Mouse (Mus musculus) hindbrain, embryonic 11.5 days (tissue): ENCODE data around the gene Pcna. TPM values are rescaled to one million over a fixed set of nuclear protein-coding genes. Genes with fewer than 3 reads are reported as not detected.
A peak's percentile ranks its signal among the peaks of the same experiment; 100 is the strongest.

Experiments
- ATAC-seq: fragments of 200-750 bp; cut with Nextera tagmentation; 2 replicates; pipeline ENCODE4 v1.8.0; 2017; ENCODE audit warnings: mild to moderate bottlenecking, moderate TSS enrichment, moderate library complexity; ENCODE audit not compliant: low FRiP score
- DNase-seq: peaks from one replicate; pipeline ENCODE4 v3.0.0-alpha.2; 2015; ENCODE audit warnings: low spot score
- H3K27ac ChIP-seq: fragments of 300-500 bp; sonication (generic); 2 replicates; pipeline ENCODE4 v1.5.1; 2014; ENCODE audit warnings: mild to moderate bottlenecking, low read depth, low read length
- H3K27me3 ChIP-seq: fragments of 300-500 bp; sonication (generic); 2 replicates; pipeline ENCODE4 v1.6.1; 2014; ENCODE audit warnings: mild to moderate bottlenecking, low read length, moderate library complexity, mixed read lengths; ENCODE audit not compliant: control insufficient read depth, insufficient read depth
- H3K36me3 ChIP-seq: fragments of 300-500 bp; sonication (generic); 2 replicates; pipeline ENCODE4 v1.6.1; 2014; ENCODE audit warnings: mild to moderate bottlenecking, low read length, moderate library complexity, mixed read lengths; ENCODE audit not compliant: control insufficient read depth, insufficient read depth
- H3K4me1 ChIP-seq: fragments of 300-500 bp; sonication (generic); replicated peaks from 2 replicates; pipeline ENCODE4 v1.6.1; 2014; ENCODE audit warnings: low read length, mixed read lengths; ENCODE audit not compliant: control insufficient read depth, insufficient read depth
- H3K4me2 ChIP-seq: fragments of 300-500 bp; sonication (generic); replicated peaks from 2 replicates; pipeline ENCODE4 v1.6.1; 2014; ENCODE audit warnings: mild to moderate bottlenecking, low read depth, low read length
- H3K4me3 ChIP-seq: fragments of 300-500 bp; sonication (generic); 2 replicates; pipeline ENCODE4 v1.5.1; 2014; ENCODE audit warnings: low read depth, low read length
- H3K9ac ChIP-seq: fragments of 300-500 bp; sonication (generic); 2 replicates; pipeline ENCODE4 v1.6.1; 2014; ENCODE audit warnings: low read depth, low read length
- H3K9me3 ChIP-seq: fragments of 300-500 bp; sonication (generic); 2 replicates; pipeline ENCODE4 v1.6.1; 2016; ENCODE audit warnings: low read length; ENCODE audit not compliant: control insufficient read depth
- WGBS: fragments of 180-500 bp; shearing (Covaris S2); extraction: QIAGEN DNeasy Blood & Tissue Kit; methylation state at CpG from one replicate; pipeline ENCODE4 v1.1.7; 2014; 5-methylcytosine and 5-hydroxymethylcytosine counted together
- polyA plus RNA-seq: library from polyadenylated mRNA; unstranded; fragments of >200 nt; fragmentation: Nextera tagmentation; extraction: Ambion mirVana; gene quantifications from 2 replicates; pipeline ENCODE4 v1.2.1, GENCODE M21; 2014

Pcna gene
- polyA plus RNA-seq, 1 experiment from 2014 or later = 314 TPM

GRCm38 (mm10) chr2:132266086-132266485 is 13.0 kb upstream of the Pcna start:
- Histone ChIP-seq H3K27me3 (no peaks in the 10 kb centered on the region), H3K4me3 (no peak overlapping the region), H3K9me3 (no peaks in the 10 kb centered on the region), H3K36me3 (no peaks in the 10 kb centered on the region), H3K9ac (no peak overlapping the region), H3K27ac (no peak overlapping the region), H3K4me2 (no peak overlapping the region), H3K4me1 (no peaks in the 10 kb centered on the region)
- ATAC-seq (no peak), DNase-seq (no peak)
- 96% methylated on average over 3 of the region's 3 CpGs for WGBS

GRCm38 (mm10) chr2:132265196-132265595 is 12.1 kb upstream of the Pcna start:
- Histone ChIP-seq H3K9me3 (no peaks in the 10 kb centered on the region), H3K9ac (no peak overlapping the region), H3K27ac (no peak overlapping the region), H3K36me3 (no peaks in the 10 kb centered on the region), H3K27me3 (no peaks in the 10 kb centered on the region), H3K4me1 (no peaks in the 10 kb centered on the region), H3K4me2 (no peak overlapping the region), H3K4me3 (no peak overlapping the region)
- WGBS = 91% methylated on average over 9 of the region's 9 CpGs
- DNase-seq = no peak
- ATAC-seq = no peak

GRCm38 (mm10) chr2:132264266-132264710 is 11.2 kb upstream of the Pcna start:
- no peak for ATAC-seq
- Histone ChIP-seq H3K9ac (peak overlapping the region; percentile 91), H3K27ac (no peak overlapping the region), H3K27me3 (no peaks in the 10 kb centered on the region), H3K36me3 (no peaks in the 10 kb centered on the region), H3K9me3 (no peaks in the 10 kb centered on the region), H3K4me1 (no peaks in the 10 kb centered on the region), H3K4me3 (peak overlapping the region; percentile 93), H3K4me2 (peak overlapping the region; percentile 64)
- DNase-seq = no peak
- WGBS = 17% methylated on average over 6 of the region's 6 CpGs

GRCm38 (mm10) chr2:132263421-132264265 is 10.5 kb upstream of the Pcna start:
- Histone ChIP-seq H3K36me3 (no peaks in the 10 kb centered on the region), H3K4me1 (no peaks in the 10 kb centered on the region), H3K9me3 (no peaks in the 10 kb centered on the region), H3K4me3 (peak overlapping the region; percentile 93), H3K4me2 (peak overlapping the region; percentile 64), H3K9ac (peak overlapping the region; percentile 91), H3K27ac (peak overlapping the region; percentile 73), H3K27me3 (no peaks in the 10 kb centered on the region)
- WGBS = under 1% methylated on average over 46 of the region's 47 CpGs
- DNase-seq = peak; percentile 59
- ATAC-seq = peak; percentile 70

- no peaks in the 10 kb centered on the region for H3K36me3 ChIP-seq
- H3K9ac ChIP-seq = peak within 1 kb of the TSS; percentile 91
- H3K27ac ChIP-seq = peak within 1 kb of the TSS; percentile 73
- H3K27me3 ChIP-seq = no peaks in the 10 kb centered on the region
- WGBS = under 1% methylated on average over 38 of the region's 49 CpGs
- H3K4me3 ChIP-seq = peak within 1 kb of the TSS; percentile 93
- H3K4me2 ChIP-seq = peak within 1 kb of the TSS; percentile 64
- no peaks in the 10 kb centered on the region for H3K4me1 ChIP-seq
- DNase-seq (peak; percentile 99), ATAC-seq (peak; percentile 99)
- no peaks in the 10 kb centered on the region for H3K9me3 ChIP-seq
These were observed 9.8 kb upstream of the Pcna start, which contains the start of gene Cds2 for GRCm38 (mm10) chr2:132262879-132263398. Gene Cds2 (plus strand): TSS chr2:132263148.

- Histone ChIP-seq H3K4me2 (no peak overlapping the region), H3K27ac (no peak overlapping the region), H3K36me3 (no peaks in the 10 kb centered on the region), H3K4me1 (no peaks in the 10 kb centered on the region), H3K27me3 (no peaks in the 10 kb centered on the region), H3K4me3 (no peak overlapping the region), H3K9me3 (no peaks in the 10 kb centered on the region), H3K9ac (no peak overlapping the region)
- 73% methylated on average over 6 of the region's 6 CpGs for WGBS
- DNase-seq (no peak), ATAC-seq (peak; percentile 2; the same call in 1 of the 2 replicates)
These were observed 9.1 kb upstream of the Pcna start for GRCm38 (mm10) chr2:132262175-132262574.

- Histone ChIP-seq H3K27ac (no peak overlapping the region), H3K4me2 (no peak overlapping the region), H3K27me3 (no peaks in the 10 kb centered on the region), H3K36me3 (no peaks in the 10 kb centered on the region), H3K9me3 (no peaks in the 10 kb centered on the region), H3K4me3 (no peak overlapping the region), H3K4me1 (no peaks in the 10 kb centered on the region), H3K9ac (no peak overlapping the region)
- WGBS = 92% methylated on average over 3 of the region's 3 CpGs
- DNase-seq = no peak
- no peak for ATAC-seq
These were observed 7.5 kb upstream of the Pcna start for GRCm38 (mm10) chr2:132260601-132261000.

GRCm38 (mm10) chr2:132257350-132258068 is 4.4 kb upstream of the Pcna start:
- Histone ChIP-seq H3K36me3 (no peaks in the 10 kb centered on the region), H3K9me3 (no peaks in the 10 kb centered on the region), H3K4me1 (no peaks in the 10 kb centered on the region), H3K9ac (no peak overlapping the region), H3K27me3 (no peaks in the 10 kb centered on the region), H3K27ac (no peak overlapping the region), H3K4me3 (no peak overlapping the region), H3K4me2 (no peak overlapping the region)
- WGBS = 94% methylated on average over 6 of the region's 6 CpGs
- DNase-seq = no peak
- ATAC-seq = no peak
